Mouse (Mus musculus): ENCODE measurements around the gene Tjap1.

DNA sequence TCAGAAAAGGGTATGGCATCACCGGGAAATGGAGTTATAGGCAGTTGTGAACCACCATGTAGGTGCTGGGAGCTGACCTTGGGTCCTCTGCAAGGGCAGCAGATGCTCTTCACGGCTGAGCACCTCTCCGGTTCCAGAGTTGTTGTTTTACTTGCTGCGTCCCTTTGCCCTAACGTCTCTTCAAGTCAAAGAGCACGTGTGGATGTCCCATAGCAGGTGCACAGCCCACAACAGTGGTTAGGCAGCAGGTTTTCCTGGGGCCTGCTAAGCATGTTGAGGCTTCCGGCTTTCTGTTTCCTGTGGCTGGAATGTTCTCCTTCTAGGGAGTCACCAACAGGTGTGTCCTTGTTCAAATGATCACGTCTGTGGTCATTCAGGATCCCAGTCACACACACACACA, 1.1 kb upstream of the Tjap1 start:
- no peak for TF ChIP-seq CTCF (IDR thresholded peaks at IDR 0.05; ENCODE audit: extremely low read depth, insufficient read length, insufficient replicate concordance, low read depth, low read length)
- TF ChIP-seq POLR2A (IDR thresholded peaks at IDR 0.05; ENCODE audit: low read depth, low read length), result no peak

Data from small intestine, adult 2 months (tissue).